Mouse (Mus musculus) bone marrow, adult 2 months (tissue): ENCODE measurements around the gene Slc8a2. TPM values are rescaled to one million over a fixed set of nuclear protein-coding genes. Genes with fewer than 3 reads are reported as not detected.

Experiments used
- H3K27ac ChIP-seq: fragments of 200-500 bp; 2 replicates; pipeline ENCODE4 v1.5.1; 2012; ENCODE audit warnings: low read depth, mild to moderate bottlenecking, control low read depth, inconsistent platforms, low read length; ENCODE audit not compliant: control insufficient read depth, poor library complexity, insufficient read depth
- H3K4me1 ChIP-seq: fragments of 200-500 bp; 2 replicates; pipeline ENCODE4 v1.6.1; 2011; ENCODE audit warnings: low read length; ENCODE audit not compliant: control insufficient read depth, insufficient read depth
- H3K4me3 ChIP-seq: fragments of 200-500 bp; replicated peaks from 2 replicates; pipeline ENCODE3; 2011; ENCODE audit warnings: mild to moderate bottlenecking, low read depth, low read length, control low read depth; ENCODE audit not compliant: control insufficient read depth
- CTCF ChIP-seq: fragments of 200-500 bp; IDR thresholded peaks from 2 replicates; pipeline ENCODE4 v1.5.1; 2011; ENCODE audit warnings: low read length, control low read depth; ENCODE audit not compliant: control insufficient read depth, insufficient read depth
- POLR2A ChIP-seq: fragments of 200-500 bp; IDR thresholded peaks from 2 replicates; pipeline ENCODE4 v1.6.1; 2011; ENCODE audit warnings: low read depth, mild to moderate bottlenecking, control low read depth, low read length, borderline replicate concordance; ENCODE audit not compliant: control insufficient read depth
- WGBS: fragments of 180-500 bp; shearing (Covaris S2); methylation state at CpG from one replicate; pipeline ENCODE4 v1.1.7; 2018; 5-methylcytosine and 5-hydroxymethylcytosine counted together
- polyA plus RNA-seq: library from polyadenylated mRNA; stranded (reverse); fragments of >200 nt; gene quantifications from 2 replicates; pipeline ENCODE4 v1.2.4, GENCODE M21; 2011; ENCODE audit warnings: low replicate concordance; ENCODE audit not compliant: missing spikeins, insufficient read depth, insufficient read length

Slc8a2 gene
- polyA plus RNA-seq, 1 experiment, result not detected

GRCm38 (mm10) chr7:16116418-16116817 is 13.2 kb upstream of the Slc8a2 start:
- Histone ChIP-seq H3K4me3 (no peak overlapping the region), H3K27ac (no peak overlapping the region), H3K4me1 (no peaks in the 10 kb centered on the region)
- TF ChIP-seq CTCF (no peak), POLR2A (no peak)
- 91% methylated on average over 7 of the region's 7 CpGs for whole genome bisulfite sequencing

- Histone ChIP-seq H3K4me1 (no peaks in the 10 kb centered on the region), H3K4me3 (no peak overlapping the region), H3K27ac (no peak overlapping the region)
- no peak for TF ChIP-seq POLR2A
- TF ChIP-seq CTCF, result no peak
- 83% methylated on average over 3 of the region's 3 CpGs for WGBS
Observed at GRCm38 (mm10) chr7:16117100-16117499, 12.5 kb upstream of the Slc8a2 start.

GRCm38 (mm10) chr7:16119569-16120261 is 9.9 kb upstream of the Slc8a2 start, which contains the start of gene Kptn:
Gene Kptn, plus strand, starts transcription at chr7:16119895.
- peak; percentile 80 for TF ChIP-seq CTCF
- TF ChIP-seq POLR2A, result peak; percentile 38; the same call in 1 of the 2 replicates
- WGBS, result 1% methylated on average over 33 of the region's 33 CpGs
- peak within 1 kb of the TSS; percentile 96 for H3K4me3 ChIP-seq
- no peaks in the 10 kb centered on the region for H3K4me1 ChIP-seq
- peak within 1 kb of the TSS; percentile 65 for H3K27ac ChIP-seq

- TF ChIP-seq POLR2A, result no peak
- no peak for TF ChIP-seq CTCF
- H3K4me1 ChIP-seq, result no peaks in the 10 kb centered on the region
- H3K4me3 ChIP-seq, result peak overlapping the region; percentile 96
- WGBS, result 57% methylated on average over 9 of the region's 9 CpGs
- no peak overlapping the region for H3K27ac ChIP-seq
Observed at GRCm38 (mm10) chr7:16120262-16120600, 9.4 kb upstream of the Slc8a2 start.

GRCm38 (mm10) chr7:16125829-16126228 is 3.8 kb upstream of the Slc8a2 start:
- TF ChIP-seq POLR2A (no peak), CTCF (no peak)
- whole genome bisulfite sequencing, result 84% methylated on average over 9 of the region's 9 CpGs
- Histone ChIP-seq H3K4me3 (no peak overlapping the region), H3K27ac (no peak overlapping the region), H3K4me1 (no peaks in the 10 kb centered on the region)

GRCm38 (mm10) chr7:16128344-16128743 is 1.3 kb upstream of the Slc8a2 start:
- H3K4me3 ChIP-seq, result no peak overlapping the region
- TF ChIP-seq CTCF (no peak), POLR2A (no peak)
- WGBS, result 75% methylated on average over 6 of the region's 6 CpGs
- no peaks in the 10 kb centered on the region for H3K4me1 ChIP-seq
- no peak overlapping the region for H3K27ac ChIP-seq

GRCm38 (mm10) chr7:16128899-16129298 is 727 bp upstream of the Slc8a2 start:
- 72% methylated on average over 5 of the region's 5 CpGs for WGBS
- no peak for TF ChIP-seq CTCF
- no peak for TF ChIP-seq POLR2A
- no peaks in the 10 kb centered on the region for H3K4me1 ChIP-seq
- H3K4me3 ChIP-seq, result no peak overlapping the region
- H3K27ac ChIP-seq, result no peak overlapping the region

- H3K27ac ChIP-seq, result no peak overlapping the region
- 5% methylated on average over 35 of the region's 38 CpGs for WGBS
- no peak for TF ChIP-seq CTCF
- no peaks in the 10 kb centered on the region for H3K4me1 ChIP-seq
- no peak overlapping the region for H3K4me3 ChIP-seq
Observed at GRCm38 (mm10) chr7:16129846-16130691, 443 bp downstream of the Slc8a2 start.
